Mouse (Mus musculus) gastrocnemius, adult 18-20 months (tissue): ENCODE results near the gene Msl3l2. TPM values are rescaled to one million over a fixed set of nuclear protein-coding genes. Genes with fewer than 3 reads are reported as not detected.

Source experiments
- DNase-seq: peaks from one replicate; pipeline ENCODE4 v3.0.0; 2021; ENCODE audit warnings: low spot score
- long read RNA-seq, 2 experiments: library from polyadenylated mRNA; stranded (forward); transcript quantifications; one replicate each; pipeline ENCODE4 v2.0.0; 2021
- total RNA-seq, 2 experiments: library from RNA; stranded (reverse); gene quantifications; 2 replicates each; pipeline ENCODE4 v1.2.3; 2021

Gene Msl3l2
- total RNA-seq: 1 to 10 TPM in 1 of 2 experiments, under 1 TPM in 1; 0.80 to 1.2 TPM
- long read RNA-seq, experiment 1: 0 reads
- long read RNA-seq, experiment 2, partial matches to known transcripts: 0 of 1 reads
- long read RNA-seq, experiment 2, other reads (novel, unspliced or antisense): 1 of 1 reads

DNA sequence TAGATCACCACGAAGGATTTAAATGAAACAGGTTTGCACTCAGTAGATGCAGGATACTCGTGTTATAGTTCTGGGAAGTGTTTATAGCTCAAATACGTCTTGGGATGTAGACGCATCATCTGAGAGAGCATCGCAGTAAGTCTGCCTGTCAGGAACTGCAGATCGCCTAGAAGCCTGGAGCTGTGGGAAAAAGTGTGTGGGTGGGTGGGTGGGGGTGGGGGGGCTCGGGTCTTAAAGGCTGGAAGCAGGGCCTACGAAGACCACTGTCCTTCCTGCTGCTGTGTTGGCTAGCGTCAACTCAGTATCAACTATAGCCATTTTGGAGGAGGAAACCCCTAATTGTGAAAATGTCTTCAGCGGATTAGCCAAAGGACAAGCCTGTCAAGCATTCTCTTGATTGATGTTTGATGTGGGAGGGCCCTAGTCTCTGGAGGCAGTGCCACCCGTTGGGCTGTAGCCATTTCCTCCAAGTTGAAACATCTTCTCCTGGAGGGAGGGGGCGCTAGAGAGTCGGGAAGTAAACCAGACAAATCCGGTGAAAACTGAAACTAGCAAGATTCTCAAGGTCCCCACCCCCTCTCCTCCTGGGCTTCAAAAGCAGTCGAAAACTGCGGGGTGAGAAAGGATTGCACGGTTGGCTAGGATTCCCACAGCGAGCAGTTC is at the start of gene Msl3l2:
Gene Msl3l2 (plus strand): TSS at position 585 of the 663 bp plus-strand sequence.
- DNase-seq: peak; percentile 89

DNA sequence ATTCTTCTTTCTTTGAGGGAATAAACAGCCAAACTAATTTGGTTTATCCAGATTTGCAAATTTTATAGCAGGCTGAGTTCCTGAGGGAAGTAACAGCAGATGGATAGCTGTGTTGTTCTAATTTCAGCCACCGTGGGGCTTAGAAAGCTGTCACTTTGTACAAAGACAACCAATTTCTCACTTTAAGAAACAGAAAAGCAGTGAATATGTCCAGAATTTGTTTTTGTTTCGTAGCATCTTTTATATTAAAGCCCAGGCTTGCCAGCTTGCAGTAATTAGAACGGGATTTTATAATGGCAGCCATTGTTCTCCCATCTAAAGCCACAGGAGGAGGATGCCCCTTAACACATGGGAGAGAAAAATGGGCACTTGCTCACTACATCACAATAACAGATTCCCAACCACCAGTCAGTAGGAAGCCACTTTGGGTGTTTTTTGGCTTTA is 47.7 kb upstream of the Msl3l2 start:
- DNase-seq: no peak

DNA sequence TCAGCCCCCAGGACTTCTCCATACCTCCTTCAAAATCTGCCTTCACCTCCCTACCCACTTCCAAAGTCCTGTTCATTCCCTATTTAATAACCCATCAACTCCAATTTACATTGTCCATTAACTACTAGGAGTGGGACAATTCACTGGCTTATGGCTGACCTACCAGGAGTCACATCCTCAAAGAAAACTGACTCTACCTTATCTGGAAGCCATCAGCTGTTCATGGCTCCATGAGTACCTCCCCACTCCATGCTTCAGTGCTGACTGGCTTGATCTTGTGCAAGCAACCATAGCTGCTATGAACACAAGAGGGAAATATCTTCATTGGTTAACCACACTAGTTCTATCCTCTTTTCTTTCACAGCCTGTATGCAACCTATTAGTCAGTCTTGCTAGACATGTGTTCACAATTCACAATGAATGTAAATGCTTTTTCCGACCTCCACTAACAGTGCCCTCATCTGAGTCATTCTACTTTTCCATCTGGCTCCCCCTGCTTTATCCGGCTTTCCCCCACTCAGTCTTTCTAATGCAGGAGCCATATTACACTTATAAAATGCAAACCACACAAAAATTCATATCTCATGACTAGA is 45.4 kb upstream of the Msl3l2 start:
- no peak for DNase-seq

DNA sequence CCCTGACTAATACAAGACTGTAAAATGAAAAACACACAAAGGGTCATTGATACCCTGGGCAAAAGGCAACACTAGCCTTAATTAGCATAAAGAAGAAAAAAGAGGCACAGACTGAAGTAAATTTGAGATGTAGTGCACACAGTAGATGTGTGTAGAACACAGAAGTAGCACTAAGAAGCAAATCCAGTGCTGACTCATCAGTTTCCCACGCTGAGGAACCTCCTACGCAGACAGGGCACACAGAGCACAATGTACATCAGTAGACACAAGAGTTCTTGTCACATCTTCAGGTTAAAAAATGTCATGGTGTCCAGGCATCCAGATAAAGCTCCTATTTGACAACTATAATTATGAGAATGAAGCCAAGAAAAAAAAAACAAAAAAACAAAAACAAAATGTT is 44.0 kb upstream of the Msl3l2 start:
- DNase-seq: no peak

DNA sequence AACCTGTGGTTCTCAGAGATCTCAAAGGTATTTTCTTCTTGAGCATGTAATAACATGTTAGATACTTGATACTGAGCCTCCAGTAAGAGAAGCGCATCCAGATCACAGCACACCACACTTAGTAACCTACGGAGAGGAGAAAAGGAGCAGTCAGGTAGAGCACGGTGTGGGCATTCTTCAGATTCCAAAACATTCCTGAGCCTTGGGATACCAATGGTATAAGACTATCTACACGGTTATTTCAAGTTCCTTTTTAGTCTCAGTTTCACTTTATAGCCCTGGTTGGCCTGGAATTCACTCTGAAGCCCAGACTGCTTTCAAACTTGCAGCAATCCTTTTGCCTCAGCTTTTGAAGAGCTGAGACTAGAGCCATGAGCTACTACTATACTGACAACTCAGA is 17.0 kb upstream of the Msl3l2 start:
- no peak for DNase-seq

DNA sequence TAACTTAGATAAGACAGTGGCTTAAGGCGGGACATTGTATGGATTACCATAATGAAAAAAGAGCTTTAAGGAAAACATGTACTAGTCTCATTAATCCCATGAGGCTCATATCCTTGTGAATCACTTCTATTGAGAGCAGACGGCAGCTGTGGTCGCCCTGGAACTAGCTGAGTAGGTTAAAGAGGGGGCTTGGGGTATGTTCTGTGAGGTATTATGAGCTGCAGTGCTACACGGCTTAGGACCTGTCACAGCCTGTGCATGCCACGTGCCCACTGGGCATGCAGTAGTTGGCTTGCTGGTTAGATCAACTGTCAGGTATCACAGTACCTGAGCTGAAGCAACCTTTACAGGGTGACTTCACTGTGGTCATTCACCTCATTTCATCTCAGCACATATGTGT is 12.1 kb upstream of the Msl3l2 start:
- no peak for DNase-seq

DNA sequence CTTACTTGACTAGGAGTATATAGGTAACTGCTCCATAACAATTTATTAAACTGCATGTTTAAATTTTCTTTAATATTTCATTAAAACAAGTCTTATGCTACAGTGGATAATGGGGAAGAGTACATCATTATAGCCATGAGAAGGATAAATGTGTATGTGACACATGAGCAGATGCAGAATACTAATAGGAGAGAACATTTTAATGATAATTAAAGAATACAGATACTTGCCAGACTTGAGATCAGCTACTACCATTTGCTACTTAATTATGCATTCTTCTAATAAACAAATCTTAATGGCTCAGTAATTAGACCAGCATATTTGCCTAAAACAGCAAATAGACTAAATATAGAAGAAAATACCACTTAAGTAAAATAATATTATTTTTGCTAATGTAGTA is 10.0 kb upstream of the Msl3l2 start:
- DNase-seq: no peak

DNA sequence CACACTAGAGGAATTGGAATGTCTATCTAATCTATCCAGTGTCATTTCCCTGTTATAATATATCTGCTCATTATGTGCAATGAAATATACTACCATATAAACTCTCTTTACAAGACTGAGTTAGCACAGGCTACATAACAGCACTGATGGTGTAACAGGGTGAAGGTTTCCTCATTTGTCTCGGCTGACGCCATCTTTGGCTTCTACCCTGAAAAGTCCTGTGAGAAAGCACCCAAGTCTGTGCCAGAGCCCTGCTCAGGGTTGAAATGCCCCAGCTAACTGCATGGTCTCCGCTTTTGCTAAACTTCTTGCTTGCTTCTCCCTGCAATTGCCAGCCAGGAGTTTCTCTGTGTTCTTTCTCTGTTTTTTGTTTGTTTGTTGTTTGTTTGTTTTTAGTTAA is 7.6 kb upstream of the Msl3l2 start:
- DNase-seq: no peak

DNA sequence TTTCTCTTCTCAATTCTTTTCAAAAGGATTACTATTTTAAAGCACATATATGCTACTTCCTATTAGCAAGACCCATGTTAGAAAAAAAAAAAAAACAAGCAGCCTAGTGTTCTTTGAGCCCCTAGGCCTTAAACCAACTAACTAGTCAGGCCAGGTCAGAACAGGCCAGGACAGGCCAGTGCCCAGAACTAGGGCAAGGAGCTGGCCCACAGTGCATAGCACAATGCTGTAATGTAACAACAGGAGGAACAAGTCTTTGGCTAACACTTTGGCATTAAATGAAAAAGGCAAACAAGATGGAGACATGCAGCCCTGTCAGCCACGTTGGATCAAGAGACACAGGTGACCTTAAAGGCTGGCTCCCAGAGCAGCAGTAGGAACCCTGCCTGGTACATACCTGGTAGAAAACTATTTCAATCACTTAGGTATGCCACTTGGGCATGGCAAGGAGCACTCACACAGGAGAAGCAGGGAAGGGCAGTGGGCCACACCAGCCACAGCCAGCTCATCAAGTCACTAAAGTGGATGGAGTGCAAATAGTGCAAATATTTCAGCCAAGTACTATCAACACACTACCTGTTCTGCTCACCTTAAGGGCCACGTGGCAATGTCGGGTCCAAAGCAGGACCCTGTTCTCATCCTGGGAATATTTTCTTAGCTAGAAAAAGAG is 6.9 kb upstream of the Msl3l2 start:
- DNase-seq: no peak

DNA sequence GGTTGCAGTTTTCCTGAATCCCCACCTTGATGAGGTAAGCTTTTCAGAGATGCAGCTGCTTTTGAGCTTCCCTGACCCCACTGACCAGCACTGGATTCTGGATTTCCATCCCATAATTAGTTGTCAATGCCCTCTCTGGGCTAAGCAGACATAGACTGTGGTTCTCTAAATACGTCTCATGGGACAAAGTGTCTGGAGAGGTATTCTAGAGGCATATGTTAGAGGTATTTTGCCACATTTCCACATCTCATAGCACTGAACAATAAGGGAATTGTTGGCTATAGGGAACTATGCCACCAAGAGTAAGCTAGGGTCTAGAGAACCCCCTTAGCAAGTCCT is 248 bp downstream of the Msl3l2 start:
- DNase-seq: no peak

DNA sequence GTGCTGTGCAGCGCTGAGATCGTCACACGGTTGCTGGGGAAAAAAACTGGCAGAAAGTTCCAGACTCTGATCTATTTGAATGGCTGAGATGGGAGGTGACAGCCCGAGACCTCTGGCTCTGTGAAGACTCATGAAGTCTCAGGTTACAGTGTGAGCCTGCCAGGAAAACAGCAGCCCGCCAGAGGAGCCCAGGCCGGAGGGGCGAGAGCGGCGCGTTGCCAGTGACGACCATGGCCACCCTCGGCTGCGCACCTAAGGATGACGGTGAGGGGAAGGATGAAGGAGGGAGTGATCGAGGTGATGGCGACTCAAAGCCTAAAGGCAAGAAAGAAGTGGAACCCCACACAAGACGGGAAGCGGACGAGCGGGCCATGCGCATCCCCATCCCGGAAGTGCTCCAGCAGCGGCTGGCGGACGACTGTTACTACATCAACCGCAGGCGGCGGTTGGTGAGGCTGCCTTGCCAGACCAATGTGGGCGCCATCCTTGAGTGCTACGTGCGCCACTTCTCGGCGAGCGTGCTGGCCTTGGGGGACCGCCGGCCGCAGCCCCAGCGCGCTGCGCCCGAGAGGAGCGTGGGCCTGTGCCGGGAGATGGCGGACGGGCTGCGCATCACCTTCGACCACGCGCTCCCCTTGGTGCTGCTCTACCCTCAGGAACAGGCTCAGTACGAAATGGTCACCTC is 8.4 kb downstream of the Msl3l2 start:
- peak; percentile 45 for DNase-seq

DNA sequence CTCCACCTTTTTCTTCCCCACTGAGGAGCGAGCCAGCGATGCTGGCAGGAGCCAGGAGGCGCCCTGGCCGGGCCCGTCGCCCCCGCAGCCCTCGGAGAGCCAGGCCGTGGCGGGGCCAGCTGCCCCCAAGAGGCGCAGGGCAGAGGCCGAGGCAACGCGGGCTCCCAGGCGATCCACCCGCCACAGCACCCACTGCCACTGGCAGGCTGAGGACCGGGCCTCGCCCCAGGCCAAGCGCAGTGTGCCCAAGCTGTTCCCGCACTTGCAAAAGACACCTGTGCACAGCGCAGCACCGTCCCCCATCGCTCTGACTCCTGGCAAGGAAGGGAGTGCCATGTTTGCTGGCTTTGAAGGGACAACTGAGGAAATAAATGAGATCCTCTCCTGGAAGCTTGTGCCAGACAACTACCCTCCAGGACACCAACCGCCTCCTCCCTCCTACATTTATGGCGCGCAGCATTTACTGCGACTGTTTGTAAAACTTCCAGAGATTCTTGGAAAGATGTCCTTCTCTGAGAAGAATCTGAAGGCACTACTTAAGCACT is 9.0 kb downstream of the Msl3l2 start:
- no peak for DNase-seq

DNA sequence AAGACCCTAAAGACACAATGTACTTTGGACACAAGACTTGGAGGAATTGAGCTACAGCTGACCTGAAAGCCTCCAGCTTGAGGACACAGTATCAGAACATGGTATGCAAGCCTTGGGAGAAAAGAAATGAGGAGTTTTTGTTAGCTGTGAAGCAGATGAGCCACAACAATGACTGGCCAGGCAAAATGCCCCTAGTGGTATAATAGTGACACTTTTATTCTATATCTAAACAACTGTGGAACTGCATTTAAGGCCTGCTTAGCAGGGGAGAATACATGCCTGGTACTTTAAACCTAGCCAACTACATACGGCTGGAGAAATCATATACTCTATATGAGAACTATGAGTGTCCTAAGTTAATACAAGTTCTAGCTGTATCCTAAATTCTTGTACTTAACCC is 20.3 kb downstream of the Msl3l2 start:
- no peak for DNase-seq

DNA sequence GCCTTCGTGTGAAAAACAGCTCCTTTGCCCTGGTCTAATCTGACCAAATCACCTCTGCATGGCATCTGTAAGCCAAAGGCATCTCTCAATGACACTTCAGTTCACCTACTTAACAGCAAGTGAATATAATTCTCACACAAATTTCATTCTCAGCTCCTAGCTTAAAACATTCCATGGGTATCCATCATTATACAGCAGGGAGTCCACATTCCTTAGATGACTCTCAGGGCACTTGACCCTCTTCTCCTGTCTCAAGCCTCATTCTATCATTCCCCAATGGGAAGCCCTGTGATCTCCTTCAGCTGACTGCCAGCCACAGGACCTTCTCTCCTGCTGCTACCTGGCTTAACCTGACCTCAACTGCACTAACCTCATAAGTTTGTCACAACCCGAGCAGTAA is 22.9 kb downstream of the Msl3l2 start:
- no peak for DNase-seq

DNA sequence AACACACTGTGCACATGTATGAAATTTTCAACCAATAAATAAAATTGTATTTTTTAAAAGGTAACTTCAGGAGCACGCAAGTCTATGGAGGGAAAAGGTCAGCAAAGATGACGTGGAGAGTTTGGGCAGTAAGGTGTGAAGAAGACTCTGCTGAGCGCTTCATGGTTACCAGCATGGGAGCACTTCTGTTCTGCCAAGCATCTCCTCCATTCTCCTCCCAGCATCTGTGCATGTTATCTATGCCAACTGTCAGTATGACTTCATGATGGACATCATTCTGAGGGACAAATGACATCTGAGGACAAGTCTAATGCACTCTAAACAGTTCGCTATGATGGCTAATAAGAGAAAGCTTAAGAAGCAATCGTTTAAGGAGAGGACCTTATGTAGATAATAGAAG is 30.5 kb downstream of the Msl3l2 start:
- DNase-seq: no peak

DNA sequence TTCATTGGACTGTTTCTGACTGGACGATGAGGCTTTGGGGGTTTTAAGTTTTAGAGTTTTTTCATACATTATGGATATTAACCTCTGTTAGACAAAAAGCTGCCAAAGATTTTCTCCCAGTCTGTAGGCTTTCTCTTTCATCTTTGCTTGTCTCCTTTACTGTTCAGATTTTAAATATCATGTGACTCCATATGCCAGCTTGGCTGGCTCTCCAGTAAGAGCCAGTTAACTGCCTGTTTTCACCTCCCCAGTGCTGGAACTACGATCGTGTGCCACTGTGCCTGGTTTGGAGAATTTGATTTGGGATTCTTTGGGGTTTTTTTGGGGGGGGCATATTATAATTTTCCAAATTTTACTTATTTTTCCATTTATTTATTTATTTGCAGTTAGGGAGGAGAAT is 42.2 kb downstream of the Msl3l2 start:
- no peak for DNase-seq

DNA sequence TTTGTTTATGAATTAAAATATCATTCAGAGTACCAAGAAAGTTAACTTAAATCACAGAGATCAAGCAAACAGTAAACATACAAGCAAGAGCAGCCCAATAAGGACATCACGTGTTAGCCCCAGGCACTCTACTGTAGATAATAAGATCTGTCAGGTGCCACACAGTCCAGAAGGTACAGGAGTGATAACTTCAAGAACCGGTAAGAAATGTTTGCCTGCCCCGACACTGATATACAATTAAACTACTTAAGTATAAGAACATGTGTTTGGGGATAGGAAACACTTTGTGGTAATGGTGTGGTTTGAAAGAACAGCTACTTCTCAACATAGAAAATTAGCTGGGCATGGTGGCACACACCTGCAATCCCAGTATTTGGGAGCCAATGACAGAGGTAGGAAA is 50.2 kb downstream of the Msl3l2 start:
- no peak for DNase-seq

DNA sequence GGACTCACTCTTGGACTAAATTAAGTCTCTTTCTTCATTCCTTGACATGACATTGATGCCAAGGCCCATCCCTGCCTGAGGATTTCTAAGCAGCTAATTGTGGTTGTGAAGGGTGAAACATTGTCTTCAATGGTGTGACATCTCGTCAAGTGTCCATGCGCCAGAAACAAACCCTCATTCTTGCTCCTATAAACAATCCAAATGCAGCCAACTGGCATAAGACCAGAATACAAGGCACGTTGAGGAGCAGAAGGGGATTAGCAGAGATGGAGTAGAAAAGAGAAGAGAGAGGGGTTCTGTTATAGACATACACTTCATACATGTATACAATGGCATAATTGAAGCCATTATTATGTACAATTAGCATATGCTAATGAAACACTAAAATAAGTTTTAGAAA is 51.5 kb downstream of the Msl3l2 start:
- DNase-seq: no peak

DNA sequence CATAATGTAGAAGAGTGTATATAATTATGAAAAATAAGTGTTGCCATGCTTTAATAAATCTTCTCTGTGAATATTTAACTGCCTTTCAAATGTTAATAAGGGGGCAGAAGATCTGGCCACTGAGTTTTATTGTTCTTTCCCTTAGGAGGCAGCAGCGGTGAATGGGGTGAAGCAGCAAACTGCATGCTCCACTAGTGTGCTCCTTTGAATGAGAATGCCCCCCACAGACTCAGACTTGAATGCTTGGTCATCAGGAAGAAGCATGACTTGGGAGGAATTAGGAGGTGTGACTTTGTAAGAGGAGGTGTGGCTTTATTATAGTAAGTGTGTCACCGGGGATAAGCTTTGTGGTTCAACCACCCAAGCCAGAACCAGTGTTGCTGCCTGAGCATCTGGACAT is 52.0 kb downstream of the Msl3l2 start:
- no peak for DNase-seq

DNA sequence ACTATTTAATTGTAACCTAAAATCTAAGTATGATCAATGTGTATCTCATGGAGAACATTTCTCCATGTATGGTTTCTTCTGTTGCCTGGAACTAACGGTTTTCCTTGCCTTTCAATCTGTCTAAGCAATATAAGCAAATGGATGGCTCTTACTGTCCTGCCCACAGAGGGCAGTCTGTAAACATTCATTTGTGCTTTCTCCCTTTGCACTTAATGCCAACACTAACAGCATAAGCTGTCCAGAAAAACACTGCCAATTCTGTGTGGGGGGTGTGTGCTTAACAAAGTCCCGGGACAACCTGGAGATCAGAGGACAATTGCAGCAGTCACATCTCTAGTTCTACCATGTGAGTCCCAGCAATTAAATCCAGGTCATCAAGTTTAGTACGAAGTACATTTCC is 57.7 kb downstream of the Msl3l2 start:
- DNase-seq: no peak

DNA sequence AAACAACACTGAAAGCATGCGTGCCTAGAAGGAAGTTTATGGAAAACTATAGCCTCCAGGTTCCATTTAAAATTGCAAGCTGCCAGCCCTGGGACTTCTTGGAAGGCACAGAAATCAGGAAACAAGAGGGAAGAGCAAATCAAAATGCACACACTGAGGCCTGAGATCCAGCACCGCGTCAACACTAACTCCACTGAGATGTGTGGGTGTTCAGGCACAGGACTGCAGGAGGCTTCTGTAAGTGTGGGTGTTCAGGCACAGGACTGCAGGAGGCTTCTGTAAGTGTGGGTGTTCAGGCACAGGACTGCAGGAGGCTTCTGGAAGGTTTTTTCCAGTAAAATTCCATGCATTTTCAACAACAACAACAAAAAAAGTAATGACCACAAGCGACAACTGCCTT is 59.0 kb downstream of the Msl3l2 start:
- DNase-seq: no peak
